Mouse (Mus musculus) intestine, embryonic 15.5 days (tissue): ENCODE results near the gene Plxdc2. TPM values are rescaled to one million over a fixed set of nuclear protein-coding genes. Genes with fewer than 3 reads are reported as not detected.

Experiments
- ATAC-seq: fragments of 200-750 bp; cut with Nextera tagmentation; 2 replicates; pipeline ENCODE4 v1.8.0; 2017; ENCODE audit warnings: moderate TSS enrichment, moderate library complexity
- H3K27ac ChIP-seq: fragments of 300-500 bp; sonication (generic); 2 replicates; pipeline ENCODE4 v1.5.1; 2015; ENCODE audit warnings: mild to moderate bottlenecking, inconsistent platforms
- H3K27me3 ChIP-seq: fragments of 300-500 bp; sonication (generic); replicated peaks from 2 replicates; pipeline ENCODE4 v1.6.1; 2015; ENCODE audit warnings: inconsistent platforms
- H3K36me3 ChIP-seq: fragments of 300-500 bp; sonication (generic); 2 replicates; pipeline ENCODE4 v1.6.1; 2015; ENCODE audit warnings: inconsistent platforms
- H3K4me1 ChIP-seq: fragments of 300-500 bp; sonication (generic); replicated peaks from 2 replicates; pipeline ENCODE4 v1.6.1; 2015; ENCODE audit warnings: inconsistent platforms
- H3K4me2 ChIP-seq: fragments of 300-500 bp; sonication (generic); replicated peaks from 2 replicates; pipeline ENCODE4 v1.6.1; 2015; ENCODE audit warnings: mild to moderate bottlenecking, inconsistent platforms
- H3K4me3 ChIP-seq: fragments of 300-500 bp; sonication (generic); replicated peaks from 2 replicates; pipeline ENCODE4 v1.5.1; 2015; ENCODE audit warnings: inconsistent platforms
- H3K9ac ChIP-seq: fragments of 300-500 bp; sonication (generic); 2 replicates; pipeline ENCODE4 v1.6.1; 2015; ENCODE audit warnings: inconsistent platforms
- H3K9me3 ChIP-seq: fragments of 300-500 bp; sonication (generic); 2 replicates; pipeline ENCODE4 v1.6.1; 2016; ENCODE audit warnings: inconsistent platforms
- WGBS: fragments of 180-500 bp; shearing (Covaris S2); methylation state at CpG from one replicate; pipeline ENCODE4 v1.1.7; 2015; 5-methylcytosine and 5-hydroxymethylcytosine counted together
- polyA plus RNA-seq: library from polyadenylated mRNA; unstranded; fragments of >200 nt; fragmentation: Nextera tagmentation; extraction: Ambion mirVana; gene quantifications from 2 replicates; pipeline ENCODE4 v1.2.1, GENCODE M21; 2015

Gene Plxdc2
- polyA plus RNA-seq, 1 experiment from 2014 or later: 17.4 TPM

- WGBS: 59% methylated on average over 3 of the region's 3 CpGs
Measured at GRCm38 (mm10) chr2:16598231-16598630, 242.1 kb downstream of the Plxdc2 start.

GRCm38 (mm10) chr2:16604291-16604690, 248.2 kb downstream of the Plxdc2 start:
- H3K36me3 ChIP-seq: no peaks in the 10 kb centered on the region
- H3K27me3 ChIP-seq: no peaks in the 10 kb centered on the region
- H3K4me1 ChIP-seq: no peaks in the 10 kb centered on the region
- no peak for ATAC-seq
- H3K4me3 ChIP-seq: no peak overlapping the region
- H3K4me2 ChIP-seq: no peak overlapping the region
- 93% methylated on average over 3 of the region's 3 CpGs for WGBS
- no peaks in the 10 kb centered on the region for H3K9me3 ChIP-seq
- no peak overlapping the region for H3K27ac ChIP-seq
- H3K9ac ChIP-seq: no peak overlapping the region

More at GRCm38 (mm10) chr2:16598231-16598630, 242.1 kb downstream of the Plxdc2 start:
- Histone ChIP-seq H3K4me2 (no peak overlapping the region), H3K9me3 (no peaks in the 10 kb centered on the region), H3K27ac (no peak overlapping the region), H3K9ac (no peak overlapping the region), H3K4me1 (no peaks in the 10 kb centered on the region), H3K36me3 (no peaks in the 10 kb centered on the region), H3K27me3 (no peaks in the 10 kb centered on the region), H3K4me3 (no peak overlapping the region)
- ATAC-seq: no peak

- no peak overlapping the region for H3K27ac ChIP-seq
- H3K27me3 ChIP-seq: no peaks in the 10 kb centered on the region
- no peak overlapping the region for H3K9ac ChIP-seq
- H3K4me1 ChIP-seq: no peaks in the 10 kb centered on the region
- H3K36me3 ChIP-seq: no peaks in the 10 kb centered on the region
- WGBS: 31% methylated on average over 3 of the region's 3 CpGs
- no peak overlapping the region for H3K4me3 ChIP-seq
- H3K4me2 ChIP-seq: no peak overlapping the region
- no peak for ATAC-seq
- no peaks in the 10 kb centered on the region for H3K9me3 ChIP-seq
Measured at GRCm38 (mm10) chr2:16607792-16608586, 251.9 kb downstream of the Plxdc2 start.

GRCm38 (mm10) chr2:16642061-16642460, 286.0 kb downstream of the Plxdc2 start:
- Histone ChIP-seq H3K36me3 (no peaks in the 10 kb centered on the region), H3K27ac (no peak overlapping the region), H3K4me2 (no peak overlapping the region), H3K4me3 (no peak overlapping the region), H3K4me1 (no peaks in the 10 kb centered on the region), H3K9ac (no peak overlapping the region), H3K27me3 (no peaks in the 10 kb centered on the region), H3K9me3 (no peaks in the 10 kb centered on the region)
- 94% methylated on average over 3 of the region's 3 CpGs for WGBS
- no peak for ATAC-seq

GRCm38 (mm10) chr2:16651713-16652112, 295.6 kb downstream of the Plxdc2 start:
- Histone ChIP-seq H3K27me3 (no peaks in the 10 kb centered on the region), H3K4me2 (no peak overlapping the region), H3K9me3 (no peaks in the 10 kb centered on the region), H3K36me3 (no peaks in the 10 kb centered on the region), H3K9ac (no peak overlapping the region), H3K4me3 (no peak overlapping the region), H3K4me1 (no peaks in the 10 kb centered on the region), H3K27ac (no peak overlapping the region)
- 82% methylated on average over 2 of the region's 2 CpGs for WGBS
- ATAC-seq: no peak

- Histone ChIP-seq H3K9me3 (no peaks in the 10 kb centered on the region), H3K27me3 (no peaks in the 10 kb centered on the region), H3K4me1 (no peaks in the 10 kb centered on the region), H3K4me2 (no peak overlapping the region), H3K9ac (no peak overlapping the region), H3K4me3 (no peak overlapping the region), H3K36me3 (no peaks in the 10 kb centered on the region), H3K27ac (no peak overlapping the region)
- 57% methylated on average over 1 of the region's 1 CpGs for WGBS
- ATAC-seq: no peak
Measured at GRCm38 (mm10) chr2:16664516-16664915, 308.4 kb downstream of the Plxdc2 start.

- WGBS: 98% methylated on average over 1 of the region's 1 CpGs
- no peaks in the 10 kb centered on the region for H3K27me3 ChIP-seq
Measured at GRCm38 (mm10) chr2:16668391-16668790, 312.3 kb downstream of the Plxdc2 start.

GRCm38 (mm10) chr2:16682905-16683304, 326.8 kb downstream of the Plxdc2 start:
- H3K4me1 ChIP-seq: no peaks in the 10 kb centered on the region
- no peak for ATAC-seq
- no peaks in the 10 kb centered on the region for H3K36me3 ChIP-seq
- WGBS: 97% methylated on average over 3 of the region's 3 CpGs
- H3K27ac ChIP-seq: no peak overlapping the region
- no peak overlapping the region for H3K4me3 ChIP-seq
- H3K9me3 ChIP-seq: no peaks in the 10 kb centered on the region
- H3K4me2 ChIP-seq: no peak overlapping the region
- no peaks in the 10 kb centered on the region for H3K27me3 ChIP-seq
- no peak overlapping the region for H3K9ac ChIP-seq

More at GRCm38 (mm10) chr2:16668391-16668790, 312.3 kb downstream of the Plxdc2 start:
- no peak for ATAC-seq
- Histone ChIP-seq H3K27ac (no peak overlapping the region), H3K9ac (no peak overlapping the region), H3K4me3 (no peak overlapping the region), H3K4me1 (no peaks in the 10 kb centered on the region), H3K4me2 (no peak overlapping the region), H3K9me3 (no peaks in the 10 kb centered on the region), H3K36me3 (no peaks in the 10 kb centered on the region)

GRCm38 (mm10) chr2:16683739-16684138, 327.6 kb downstream of the Plxdc2 start:
- no peaks in the 10 kb centered on the region for H3K4me1 ChIP-seq
- H3K4me3 ChIP-seq: no peak overlapping the region
- WGBS: 73% methylated on average over 3 of the region's 3 CpGs
- ATAC-seq: no peak
- H3K36me3 ChIP-seq: no peaks in the 10 kb centered on the region
- no peaks in the 10 kb centered on the region for H3K9me3 ChIP-seq
- no peaks in the 10 kb centered on the region for H3K27me3 ChIP-seq
- H3K9ac ChIP-seq: no peak overlapping the region
- no peak overlapping the region for H3K27ac ChIP-seq
- no peak overlapping the region for H3K4me2 ChIP-seq

GRCm38 (mm10) chr2:16684529-16684928, 328.4 kb downstream of the Plxdc2 start:
- Histone ChIP-seq H3K27ac (no peak overlapping the region), H3K4me2 (no peak overlapping the region)
- 76% methylated on average over 1 of the region's 1 CpGs for WGBS

GRCm38 (mm10) chr2:16696390-16696789, 340.3 kb downstream of the Plxdc2 start:
- whole genome bisulfite sequencing: 68% methylated on average over 2 of the region's 2 CpGs
- no peak overlapping the region for H3K4me3 ChIP-seq
- H3K4me2 ChIP-seq: no peak overlapping the region
- H3K4me1 ChIP-seq: no peaks in the 10 kb centered on the region
- no peak overlapping the region for H3K27ac ChIP-seq
- ATAC-seq: no peak
- no peaks in the 10 kb centered on the region for H3K9me3 ChIP-seq
- no peaks in the 10 kb centered on the region for H3K36me3 ChIP-seq
- no peaks in the 10 kb centered on the region for H3K27me3 ChIP-seq
- H3K9ac ChIP-seq: no peak overlapping the region

More at GRCm38 (mm10) chr2:16684529-16684928, 328.4 kb downstream of the Plxdc2 start:
- Histone ChIP-seq H3K4me1 (no peaks in the 10 kb centered on the region), H3K27me3 (no peaks in the 10 kb centered on the region), H3K4me3 (no peak overlapping the region), H3K9me3 (no peaks in the 10 kb centered on the region), H3K36me3 (no peaks in the 10 kb centered on the region), H3K9ac (no peak overlapping the region)
- ATAC-seq: no peak

- Histone ChIP-seq H3K27me3 (no peaks in the 10 kb centered on the region), H3K4me3 (no peak overlapping the region), H3K27ac (no peak overlapping the region), H3K4me2 (no peak overlapping the region), H3K4me1 (no peaks in the 10 kb centered on the region), H3K9me3 (no peaks in the 10 kb centered on the region), H3K9ac (no peak overlapping the region), H3K36me3 (no peaks in the 10 kb centered on the region)
- WGBS: 62% methylated on average over 5 of the region's 5 CpGs
- no peak for ATAC-seq
Measured at GRCm38 (mm10) chr2:16697181-16697580, 341.1 kb downstream of the Plxdc2 start.

GRCm38 (mm10) chr2:16706227-16706626, 350.1 kb downstream of the Plxdc2 start:
- H3K27me3 ChIP-seq: no peaks in the 10 kb centered on the region
- H3K27ac ChIP-seq: no peak overlapping the region
- H3K4me2 ChIP-seq: no peak overlapping the region
- H3K36me3 ChIP-seq: no peaks in the 10 kb centered on the region
- H3K4me3 ChIP-seq: no peak overlapping the region
- no peak for ATAC-seq
- H3K9ac ChIP-seq: no peak overlapping the region
- WGBS: 88% methylated on average over 2 of the region's 2 CpGs
- H3K4me1 ChIP-seq: no peaks in the 10 kb centered on the region
- H3K9me3 ChIP-seq: no peaks in the 10 kb centered on the region
